Mouse (Mus musculus) heart, embryonic 14.5 days (tissue): ENCODE results near the gene Gstm6. TPM values are rescaled to one million over a fixed set of nuclear protein-coding genes. Genes with fewer than 3 reads are reported as not detected.

Experiments
- ATAC-seq: fragments of 200-750 bp; cut with Nextera tagmentation; 2 replicates; pipeline ENCODE4 v1.8.0; 2017; ENCODE audit warnings: low read depth, moderate TSS enrichment; ENCODE audit not compliant: insufficient number of reproducible peaks, insufficient read depth, low FRiP score
- H3K27ac ChIP-seq, 2 experiments: fragments of 200-500 bp in 1 of 2; fragments of 300-500 bp in 1 of 2; sonication (generic) in 1 of 2; replicated peaks in 1 of 2; 2 replicates each; pipeline ENCODE4 v1.5.1; 2012 to 2014; ENCODE audit warnings: low read depth in 2 of 2, low read length in 2 of 2, control low read depth in 1 of 2, mild to moderate bottlenecking in 1 of 2, mixed read lengths in 1 of 2; ENCODE audit not compliant: control insufficient read depth in 1 of 2, insufficient read depth in 1 of 2
- H3K27me3 ChIP-seq: fragments of 300-500 bp; sonication (generic); 2 replicates; pipeline ENCODE4 v1.6.1; 2014; ENCODE audit warnings: mild to moderate bottlenecking, low read length, control low read depth; ENCODE audit not compliant: control insufficient read depth, insufficient read depth
- H3K36me3 ChIP-seq: fragments of 300-500 bp; sonication (generic); 2 replicates; pipeline ENCODE4 v1.6.1; 2014; ENCODE audit warnings: mild to moderate bottlenecking, control low read depth, low read length, mixed read lengths; ENCODE audit not compliant: control insufficient read depth, insufficient read depth
- H3K4me1 ChIP-seq, 2 experiments: fragments of 200-500 bp in 1 of 2; fragments of 300-500 bp in 1 of 2; sonication (generic) in 1 of 2; 2 replicates each; pipeline ENCODE4 v1.6.1; 2012 to 2014; ENCODE audit warnings: low read length in 2 of 2, control low read depth in 1 of 2, mixed read lengths in 1 of 2; ENCODE audit not compliant: control insufficient read depth in 2 of 2, insufficient read depth in 2 of 2
- H3K4me2 ChIP-seq: fragments of 300-500 bp; sonication (generic); 2 replicates; pipeline ENCODE4 v1.6.1; 2014; ENCODE audit warnings: mild to moderate bottlenecking, low read length
- H3K4me3 ChIP-seq, 2 experiments: fragments of 200-500 bp in 1 of 2; fragments of 300-500 bp in 1 of 2; sonication (generic) in 1 of 2; 2 replicates each; pipeline ENCODE4 v1.5.1; 2012 to 2014; ENCODE audit warnings: low read length in 2 of 2, mild to moderate bottlenecking in 2 of 2, control low read depth in 1 of 2, low read depth in 1 of 2, moderate library complexity in 1 of 2; ENCODE audit not compliant: control insufficient read depth in 1 of 2, insufficient read depth in 1 of 2
- H3K9ac ChIP-seq: fragments of 300-500 bp; sonication (generic); 2 replicates; pipeline ENCODE4 v1.6.1; 2014; ENCODE audit warnings: mild to moderate bottlenecking, low read length
- H3K9me3 ChIP-seq: fragments of 300-500 bp; sonication (generic); 2 replicates; pipeline ENCODE4 v1.6.1; 2016; ENCODE audit warnings: low read length, control low read depth; ENCODE audit not compliant: control insufficient read depth
- WGBS: fragments of 180-500 bp; shearing (Covaris S2); extraction: QIAGEN DNeasy Blood & Tissue Kit; methylation state at CpG from one replicate; pipeline ENCODE4 v1.1.7; 2014; 5-methylcytosine and 5-hydroxymethylcytosine counted together
- polyA plus RNA-seq: library from polyadenylated mRNA; unstranded; fragments of >200 nt; fragmentation: Nextera tagmentation; extraction: Ambion mirVana; gene quantifications from 2 replicates; pipeline ENCODE4 v1.2.1, GENCODE M21; 2014

Gstm6 gene
- polyA plus RNA-seq, 1 experiment from 2014 or later, result 11.9 TPM

DNA sequence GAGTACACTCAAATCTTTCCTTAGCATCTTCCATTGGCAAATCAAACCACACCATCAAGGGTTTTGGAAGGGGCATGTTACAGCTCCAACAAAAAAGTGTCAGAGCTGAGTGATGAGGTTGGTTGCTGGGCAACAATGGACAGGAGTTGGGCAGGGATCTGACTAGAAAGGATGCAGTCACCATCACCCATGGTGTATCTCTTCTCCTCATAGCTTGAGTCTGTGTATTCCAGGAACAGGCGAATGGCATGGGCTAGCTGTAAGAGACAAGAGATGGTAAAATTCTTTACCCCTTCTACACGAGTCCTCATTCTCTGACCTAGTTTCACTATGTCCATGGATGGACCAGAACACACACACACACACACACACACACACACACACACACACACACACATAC, 12.4 kb downstream of the Gstm6 start:
- peak overlapping the region; percentile 55 to 79 for H3K27ac ChIP-seq
- H3K9ac ChIP-seq, result peak overlapping the region; percentile 65
- peak overlapping the region; percentile 37 to 38 for H3K4me3 ChIP-seq
- 56% methylated on average over 2 of the region's 2 CpGs for WGBS
- H3K4me2 ChIP-seq, result peak overlapping the region; percentile 63
- peaks cover 9 to 10% of the 10 kb centered on the region in 2 experiments for H3K4me1 ChIP-seq
- no peaks in the 10 kb centered on the region for H3K27me3 ChIP-seq
- H3K36me3 ChIP-seq, result no peaks in the 10 kb centered on the region
- ATAC-seq, result no peak
- H3K9me3 ChIP-seq, result no peaks in the 10 kb centered on the region

DNA sequence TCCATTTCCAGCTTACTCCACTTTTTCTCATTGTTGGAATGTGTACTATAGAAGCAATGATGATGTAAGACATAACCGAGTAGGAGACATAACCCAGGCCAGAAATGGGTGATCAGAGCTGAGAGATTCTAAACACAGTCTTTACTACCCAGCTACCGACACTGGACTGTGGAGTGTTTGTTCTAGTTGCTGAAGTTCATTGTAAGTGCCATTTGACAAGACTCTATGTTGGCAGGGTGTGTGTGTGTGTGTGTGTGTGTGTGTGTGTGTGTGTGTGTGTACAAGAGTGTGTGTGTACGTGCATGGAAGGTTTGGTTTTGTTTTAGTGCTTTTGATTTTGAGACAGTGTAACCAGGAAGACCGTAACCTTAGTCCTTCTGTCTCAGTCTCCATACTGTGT, 13.8 kb downstream of the Gstm6 start:
- no peak overlapping the region for H3K9ac ChIP-seq
- H3K27ac ChIP-seq, result no peak overlapping the region
- no peaks in the 10 kb centered on the region for H3K27me3 ChIP-seq
- peaks cover 6 to 10% of the 10 kb centered on the region in 2 experiments for H3K4me1 ChIP-seq
- no peaks in the 10 kb centered on the region for H3K36me3 ChIP-seq
- no peak overlapping the region for H3K4me2 ChIP-seq
- H3K4me3 ChIP-seq, result no peak overlapping the region
- no peak for ATAC-seq
- no peaks in the 10 kb centered on the region for H3K9me3 ChIP-seq
- WGBS, result 74% methylated on average over 4 of the region's 4 CpGs

DNA sequence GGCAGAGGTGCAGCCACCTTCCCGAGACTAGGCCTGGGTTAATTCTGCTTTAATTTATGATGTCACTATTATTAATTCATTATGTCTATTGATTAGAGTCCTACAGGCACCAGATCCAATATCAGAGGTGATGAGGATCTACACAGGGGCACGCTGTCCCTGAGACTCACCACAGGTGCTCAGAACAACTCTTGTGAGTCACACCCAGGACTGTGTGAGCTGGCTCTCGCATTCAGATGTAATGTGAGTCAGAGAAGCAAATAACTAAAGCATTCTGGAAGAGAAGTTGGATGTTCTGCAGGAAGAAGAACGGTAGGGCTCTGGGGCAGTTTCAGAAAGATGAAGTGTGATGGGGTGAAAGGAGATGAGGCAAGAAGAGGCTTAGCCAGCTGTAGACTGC, 14.3 kb downstream of the Gstm6 start:
- 72% methylated on average over 4 of the region's 4 CpGs for WGBS
- Histone ChIP-seq H3K9me3 (no peaks in the 10 kb centered on the region), H3K27me3 (no peaks in the 10 kb centered on the region), H3K4me3 (no peak overlapping the region), H3K36me3 (no peaks in the 10 kb centered on the region), H3K9ac (no peak overlapping the region), H3K4me1 (peaks cover 6 to 10% of the 10 kb centered on the region in 2 experiments), H3K4me2 (no peak overlapping the region), H3K27ac (no peak overlapping the region)
- ATAC-seq, result no peak

DNA sequence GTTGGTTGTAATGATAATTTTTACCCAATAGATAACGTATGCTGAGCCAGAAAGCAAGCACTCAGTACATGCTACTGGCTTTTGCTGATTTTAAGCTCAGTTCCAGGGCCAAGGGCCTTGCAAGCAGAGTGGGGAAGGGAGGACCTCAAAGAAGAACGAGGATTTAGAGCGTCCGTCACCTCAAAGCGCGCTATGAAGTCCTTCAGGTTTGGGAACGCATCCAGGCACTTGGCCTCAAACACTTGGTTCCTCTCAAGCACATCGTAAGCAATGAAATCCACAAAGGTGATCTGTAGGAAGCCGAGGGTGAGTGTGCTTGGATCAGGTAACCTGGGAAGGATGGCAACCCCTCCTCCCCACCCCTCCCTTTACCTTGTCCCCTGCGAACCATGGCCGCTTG, 14.9 kb downstream of the Gstm6 start:
- H3K4me1 ChIP-seq, result peaks cover 6 to 10% of the 10 kb centered on the region in 2 experiments
- 82% methylated on average over 11 of the region's 11 CpGs for WGBS
- ATAC-seq, result no peak
- H3K27me3 ChIP-seq, result no peaks in the 10 kb centered on the region
- H3K9me3 ChIP-seq, result no peaks in the 10 kb centered on the region
- no peak overlapping the region for H3K4me3 ChIP-seq
- H3K4me2 ChIP-seq, result no peak overlapping the region
- no peaks in the 10 kb centered on the region for H3K36me3 ChIP-seq
- H3K27ac ChIP-seq, result no peak overlapping the region
- H3K9ac ChIP-seq, result no peak overlapping the region

DNA sequence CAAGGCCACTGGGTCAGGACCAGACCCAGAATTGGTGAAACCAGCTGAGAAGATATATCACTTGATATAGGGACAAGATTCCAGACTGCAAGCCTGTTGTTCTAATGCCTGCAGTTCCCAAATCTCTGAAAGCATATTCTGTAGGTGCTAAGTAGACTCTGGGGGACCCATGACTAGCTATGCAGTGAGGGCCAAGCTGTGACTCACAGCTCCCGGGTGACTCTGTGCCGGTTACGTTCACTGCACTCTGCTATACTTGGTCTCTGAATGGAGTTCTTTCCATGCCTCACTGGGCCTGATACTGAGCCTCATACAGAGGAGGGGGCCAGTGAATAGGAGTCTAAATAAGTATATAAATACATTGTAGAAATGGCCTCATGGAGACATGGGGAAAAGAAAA, 15.7 kb downstream of the Gstm6 start:
- no peak overlapping the region for H3K9ac ChIP-seq
- H3K27me3 ChIP-seq, result no peaks in the 10 kb centered on the region
- no peaks in the 10 kb centered on the region for H3K36me3 ChIP-seq
- H3K4me1 ChIP-seq, result peaks cover 6 to 13% of the 10 kb centered on the region in 2 experiments
- H3K4me2 ChIP-seq, result no peak overlapping the region
- WGBS, result 76% methylated on average over 3 of the region's 3 CpGs
- H3K4me3 ChIP-seq, result no peak overlapping the region
- H3K9me3 ChIP-seq, result no peaks in the 10 kb centered on the region
- ATAC-seq, result no peak
- H3K27ac ChIP-seq, result no peak overlapping the region

DNA sequence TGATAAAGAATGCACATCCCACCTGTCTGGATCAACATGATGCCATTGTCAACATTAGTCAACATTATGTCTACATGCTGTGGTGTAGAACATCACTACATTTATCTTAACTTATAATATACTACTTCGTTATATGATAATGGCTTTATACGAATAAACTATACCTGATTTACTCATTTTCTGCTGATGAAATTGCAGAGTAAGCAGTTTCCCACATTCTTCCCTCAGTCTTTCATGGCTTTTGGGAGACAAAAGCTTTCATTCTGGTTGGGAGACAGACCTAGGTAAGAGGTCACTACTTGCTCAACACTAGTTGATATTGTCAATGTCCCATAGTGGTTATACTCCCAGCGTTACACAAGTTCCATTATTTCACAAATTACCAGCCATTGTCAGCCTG, 18.2 kb downstream of the Gstm6 start:
- ATAC-seq, result no peak

DNA sequence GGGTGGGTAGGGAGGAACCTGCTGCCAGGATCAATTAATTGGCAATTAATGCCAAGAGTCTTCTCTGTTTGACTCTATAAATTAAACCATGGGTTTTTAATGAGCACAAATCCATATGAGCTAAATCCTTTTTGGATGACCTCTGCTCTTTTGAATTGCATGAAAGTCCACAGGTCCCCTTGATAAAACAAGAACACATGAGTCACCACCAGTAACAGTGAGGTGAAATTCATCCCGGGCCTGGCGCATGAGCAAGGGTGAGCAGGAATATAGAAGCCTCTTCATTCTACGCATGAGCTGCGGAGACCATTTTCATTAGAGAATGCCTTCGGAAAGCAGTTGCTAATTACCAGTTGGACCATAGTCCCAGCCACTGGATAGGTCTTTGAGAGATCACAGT, 23.2 kb downstream of the Gstm6 start:
- no peaks in the 10 kb centered on the region for H3K27me3 ChIP-seq
- H3K4me1 ChIP-seq, result 0 out of 4 replicates have a peak, but pooled peaks cover 0 to 2% of the 10 kb centered on the region in 2 experiments
- no peaks in the 10 kb centered on the region for H3K36me3 ChIP-seq
- no peak overlapping the region for H3K4me3 ChIP-seq
- no peak overlapping the region for H3K4me2 ChIP-seq
- H3K9me3 ChIP-seq, result no peaks in the 10 kb centered on the region
- ATAC-seq, result no peak
- no peak overlapping the region for H3K27ac ChIP-seq
- 85% methylated on average over 5 of the region's 5 CpGs for WGBS
- no peak overlapping the region for H3K9ac ChIP-seq

More for the DNA sequence above, 18.2 kb downstream of the Gstm6 start:
- WGBS, result 87% methylated on average over 3 of the region's 3 CpGs
- Histone ChIP-seq H3K9me3 (no peaks in the 10 kb centered on the region), H3K9ac (no peak overlapping the region), H3K27me3 (no peaks in the 10 kb centered on the region), H3K36me3 (no peaks in the 10 kb centered on the region), H3K4me1 (0 out of 4 replicates have a peak, but pooled peaks cover 0 to 2% of the 10 kb centered on the region in 2 experiments), H3K4me2 (no peak overlapping the region), H3K27ac (no peak overlapping the region), H3K4me3 (no peak overlapping the region)

DNA sequence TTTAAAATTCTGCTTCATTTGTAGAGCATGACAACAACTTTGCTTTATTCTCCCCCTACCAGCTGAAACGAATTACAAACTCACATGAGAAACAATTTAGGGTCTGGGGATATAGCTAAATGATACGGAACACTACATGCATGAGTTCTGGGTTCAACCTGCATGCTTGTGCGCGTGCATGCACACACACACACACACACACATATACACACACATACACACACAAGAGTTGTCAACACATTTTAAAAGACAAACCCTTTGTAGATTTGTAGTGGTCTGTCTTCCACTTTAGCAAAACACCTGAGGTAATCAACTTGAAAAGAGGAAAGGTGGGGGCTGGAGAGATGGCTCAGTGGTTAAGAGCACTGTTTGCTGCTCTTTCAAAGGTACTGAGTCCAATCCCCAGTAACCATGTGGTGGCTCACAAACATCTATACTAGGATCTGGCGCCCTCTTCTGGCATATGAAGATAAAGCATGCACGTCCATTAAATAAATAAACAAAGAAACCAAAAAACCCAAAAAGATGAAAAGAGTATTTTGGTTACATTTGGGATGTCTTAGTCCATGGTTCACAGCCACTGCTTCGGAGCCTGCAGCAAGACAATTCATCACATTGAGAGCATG, 25.7 kb downstream of the Gstm6 start:
- H3K4me1 ChIP-seq, result no peaks in the 10 kb centered on the region
- 54% methylated on average over 7 of the region's 7 CpGs for WGBS
- no peak overlapping the region for H3K4me3 ChIP-seq
- H3K27me3 ChIP-seq, result no peaks in the 10 kb centered on the region
- no peak for ATAC-seq
- no peaks in the 10 kb centered on the region for H3K9me3 ChIP-seq
- no peaks in the 10 kb centered on the region for H3K36me3 ChIP-seq
- H3K27ac ChIP-seq, result no peak overlapping the region
- no peak overlapping the region for H3K4me2 ChIP-seq
- no peak overlapping the region for H3K9ac ChIP-seq
